Mouse (Mus musculus): ENCODE data around the gene Zc3h7b.

- no peak for TF ChIP-seq POLR2A (IDR thresholded peaks at IDR 0.05; ENCODE audit: control insufficient read depth in 1 of 2, insufficient read depth in 1 of 2, low read depth in 1 of 2, low read length in 2 of 2, poor library complexity in 1 of 2)
- no peak for TF ChIP-seq UBTF (IDR thresholded peaks at IDR 0.05; ENCODE audit: borderline replicate concordance, insufficient read depth, low read depth, low read length)
Observed at GRCm38 (mm10) chr15:81739924-81740323, 4.9 kb upstream of the Zc3h7b start.
